ENCODE assay signal across 24 mouse cellular contexts in the genomic region with DNA sequence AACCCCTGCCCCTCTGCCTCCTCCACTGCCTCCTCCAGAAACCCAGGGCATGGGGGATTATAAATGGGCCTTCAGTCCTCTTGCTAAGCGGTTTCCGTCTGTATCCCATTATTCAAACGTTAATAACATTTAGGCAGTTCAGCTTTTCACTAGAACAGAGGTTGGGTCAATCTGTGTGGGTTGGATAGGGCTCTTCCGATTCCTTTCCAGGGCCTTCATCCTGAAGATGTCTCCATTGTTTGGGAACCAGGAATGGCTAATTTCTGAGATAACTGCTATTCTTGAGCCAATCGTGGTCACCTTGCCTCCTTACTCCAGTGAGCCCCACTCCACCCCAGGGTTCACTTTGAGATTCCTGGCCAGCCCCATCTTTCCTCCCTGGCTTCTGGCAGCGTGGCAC. TPM values are rescaled to one million over a fixed set of nuclear protein-coding genes. Genes with fewer than 3 reads are reported as not detected.
DNase-seq lines count a peak whose midpoint lies in the region; ATAC-seq and TF ChIP-seq lines count a peak whose summit lies in the region.
"Had no signal": no experiment of that assay in that cellular context is flagged by ENCODE, and none has a peak within 500 bp of the region (broad histone marks: within the 10 kb centered on the region; RNA-seq: fewer than 3 reads in every experiment).

No protein-coding gene starts in this region.

- intact Hi-C loops in heart, adult 2 months (cut with DNase I): no loop called here

- TF ChIP-seq CTCF in kidney, postnatal 0 days (IDR thresholded peaks at IDR 0.05; ENCODE audit: low read depth): no peak
- no peak for TF ChIP-seq CTCF in heart, adult 2 months (IDR thresholded peaks at IDR 0.05)

- no peak for TF ChIP-seq POLR2A in heart, adult 2 months (IDR thresholded peaks at IDR 0.05; ENCODE audit: insufficient read depth, low read depth, low read length)

- TF ChIP-seq EP300 in heart, adult 2 months (IDR thresholded peaks at IDR 0.05; ENCODE audit: insufficient read depth, low read depth, low read length): no peak

- H3K36me3 ChIP-seq in kidney, postnatal 0 days (ENCODE audit: insufficient read depth, low read length): no peaks in the 10 kb centered on the region
- no peaks in the 10 kb centered on the region for H3K36me3 ChIP-seq in neural tube, embryonic 15.5 days
- no peaks in the 10 kb centered on the region for H3K36me3 ChIP-seq in embryonic facial prominence, embryonic 13.5 days
- H3K36me3 ChIP-seq in limb, embryonic 15.5 days: no peaks in the 10 kb centered on the region
- no peaks in the 10 kb centered on the region for H3K36me3 ChIP-seq in heart, adult 2 months (ENCODE audit: control insufficient read depth, insufficient read depth, low read length)
- H3K36me3 ChIP-seq in hindbrain, embryonic 10.5 days: no peaks in the 10 kb centered on the region
- H3K36me3 ChIP-seq: hindbrain, embryonic 12.5 days; liver, embryonic 12.5 days had no signal

- H3K4me1 ChIP-seq in kidney, postnatal 0 days (replicated peaks; ENCODE audit: insufficient read depth, low read length): peaks cover 5% of the 10 kb centered on the region; the same call in 1 of the 2 replicates
- peaks cover 23% of the 10 kb centered on the region for H3K4me1 ChIP-seq in neural tube, embryonic 15.5 days
- H3K4me1 ChIP-seq in embryonic facial prominence, embryonic 13.5 days: peaks cover 41% of the 10 kb centered on the region
- peaks cover 34% of the 10 kb centered on the region for H3K4me1 ChIP-seq in limb, embryonic 15.5 days
- H3K4me1 ChIP-seq in heart, adult 2 months (ENCODE audit: control insufficient read depth, insufficient read depth, low read length): no peaks in the 10 kb centered on the region
- peaks cover 37% of the 10 kb centered on the region for H3K4me1 ChIP-seq in hindbrain, embryonic 10.5 days (replicated peaks)
- H3K4me1 ChIP-seq: liver, embryonic 12.5 days had no signal

- WGBS in kidney, postnatal 0 days: 23% methylated on average over 6 of the region's 6 CpGs
- whole genome bisulfite sequencing in neural tube, embryonic 15.5 days: 21% methylated on average over 6 of the region's 6 CpGs
- 16% methylated on average over 6 of the region's 6 CpGs for WGBS in embryonic facial prominence, embryonic 13.5 days
- WGBS in limb, embryonic 15.5 days: 26% methylated on average over 6 of the region's 6 CpGs
- 54% methylated on average over 6 of the region's 6 CpGs for WGBS in heart, adult 2 months
- WGBS in hindbrain, embryonic 10.5 days: 18% methylated on average over 6 of the region's 6 CpGs

- H3K79me2 ChIP-seq in heart, adult 2 months (replicated peaks; ENCODE audit: control insufficient read depth, insufficient read depth, low read length): no peaks in the 10 kb centered on the region

- peak overlapping the region; percentile 76 for H3K27ac ChIP-seq in kidney, postnatal 0 days
- no peak overlapping the region for H3K27ac ChIP-seq in neural tube, embryonic 15.5 days (replicated peaks)
- H3K27ac ChIP-seq in embryonic facial prominence, embryonic 13.5 days: peak overlapping the region; percentile 78
- H3K27ac ChIP-seq in limb, embryonic 15.5 days: peak overlapping the region; percentile 81
- H3K27ac ChIP-seq in heart, adult 2 months: no peak overlapping the region
- H3K27ac ChIP-seq in hindbrain, embryonic 10.5 days: no peak overlapping the region
- H3K27ac ChIP-seq: forebrain, embryonic 13.5 days; left cerebral cortex, adult 2 months; liver, embryonic 12.5 days had no signal

- no peak for DNase-seq in kidney, postnatal 0 days (ENCODE audit: low spot score)
- no peak for DNase-seq in kidney, postnatal 36 days
- peak; percentile 29 for DNase-seq in neural tube, embryonic 10.5 days (ENCODE audit: extremely low spot score, low spot score)
- no peak for DNase-seq in heart, adult 2 months
- DNase-seq in hindbrain, embryonic 10.5 days (ENCODE audit: low spot score): no peak
- DNase-seq: adrenal gland, adult 8-10 months; cerebellum, adult 18-20 months; lung, adult 18-20 months; lung, postnatal 14 days; right cerebral cortex, postnatal 14 days; thymus, postnatal 14 days had no signal

- no peak overlapping the region for H3K4me3 ChIP-seq in kidney, postnatal 0 days (replicated peaks; ENCODE audit: low read depth, low read length)
- no peak overlapping the region for H3K4me3 ChIP-seq in neural tube, embryonic 15.5 days (replicated peaks)
- no peak overlapping the region for H3K4me3 ChIP-seq in embryonic facial prominence, embryonic 13.5 days
- no peak overlapping the region for H3K4me3 ChIP-seq in limb, embryonic 15.5 days
- H3K4me3 ChIP-seq in heart, adult 2 months: no peak overlapping the region
- no peak overlapping the region for H3K4me3 ChIP-seq in hindbrain, embryonic 10.5 days
- H3K4me3 ChIP-seq: erythroblast, embryonic 14.5 days; left cerebral cortex, adult 2 months had no signal

- ATAC-seq in kidney, postnatal 0 days (replicated peaks; ENCODE audit: low FRiP score, low read depth): no peak
- no peak for ATAC-seq in neural tube, embryonic 15.5 days (ENCODE audit: low FRiP score)
- ATAC-seq in embryonic facial prominence, embryonic 13.5 days (ENCODE audit: insufficient number of reproducible peaks, insufficient read depth, low FRiP score, low TSS enrichment, low read depth): no peak
- ATAC-seq in limb, embryonic 15.5 days (ENCODE audit: insufficient number of reproducible peaks, low FRiP score, low TSS enrichment, low read depth): no peak
- ATAC-seq: activated CD4-positive, CD25-positive, alpha-beta regulatory T cell, adult 4 months; forebrain, embryonic 13.5 days; intestine, postnatal 0 days; liver, embryonic 12.5 days had no signal

- H3K9ac ChIP-seq in kidney, postnatal 0 days (ENCODE audit: low read depth, low read length): no peak overlapping the region
- no peak overlapping the region for H3K9ac ChIP-seq in neural tube, embryonic 15.5 days (replicated peaks)
- no peak overlapping the region for H3K9ac ChIP-seq in embryonic facial prominence, embryonic 13.5 days
- H3K9ac ChIP-seq in limb, embryonic 15.5 days: no peak overlapping the region
- no peak overlapping the region for H3K9ac ChIP-seq in heart, adult 2 months (ENCODE audit: low read depth, low read length)
- H3K9ac ChIP-seq: forebrain, embryonic 13.5 days; liver, embryonic 12.5 days had no signal

- H3K27me3 ChIP-seq in kidney, postnatal 0 days (ENCODE audit: insufficient read depth, low read length): peaks cover 10% of the 10 kb centered on the region
- peaks cover 65% of the 10 kb centered on the region for H3K27me3 ChIP-seq in neural tube, embryonic 15.5 days (replicated peaks)
- peaks cover 72% of the 10 kb centered on the region for H3K27me3 ChIP-seq in embryonic facial prominence, embryonic 13.5 days
- peaks cover 67% of the 10 kb centered on the region for H3K27me3 ChIP-seq in limb, embryonic 15.5 days
- peaks cover 19% of the 10 kb centered on the region for H3K27me3 ChIP-seq in heart, adult 2 months (ENCODE audit: control insufficient read depth, insufficient read depth, low read length)
- peaks cover 88% of the 10 kb centered on the region for H3K27me3 ChIP-seq in hindbrain, embryonic 10.5 days (ENCODE audit: insufficient read depth, poor library complexity, severe bottlenecking)

- H3K9me3 ChIP-seq in kidney, postnatal 0 days (replicated peaks; ENCODE audit: low read length): no peaks in the 10 kb centered on the region
- no peaks in the 10 kb centered on the region for H3K9me3 ChIP-seq in neural tube, embryonic 15.5 days (replicated peaks)
- no peaks in the 10 kb centered on the region for H3K9me3 ChIP-seq in embryonic facial prominence, embryonic 13.5 days
- H3K9me3 ChIP-seq in limb, embryonic 15.5 days: no peaks in the 10 kb centered on the region
- no peaks in the 10 kb centered on the region for H3K9me3 ChIP-seq in hindbrain, embryonic 10.5 days
- H3K9me3 ChIP-seq: forebrain, embryonic 13.5 days; hindbrain, embryonic 12.5 days; liver, embryonic 12.5 days had no signal

- H3K4me2 ChIP-seq in kidney, postnatal 0 days (ENCODE audit: low read length): peak overlapping the region; percentile 86
- no peak overlapping the region for H3K4me2 ChIP-seq in neural tube, embryonic 15.5 days
- peak overlapping the region; percentile 88 for H3K4me2 ChIP-seq in embryonic facial prominence, embryonic 13.5 days
- peak overlapping the region; percentile 88 for H3K4me2 ChIP-seq in limb, embryonic 15.5 days

RNA-seq across cellular contexts. Expression of a gene that starts 38.0 kb away (rescaled TPM):
- 2.4 and 3.4 TPM in 2 replicates for polyA plus RNA-seq in kidney, postnatal 0 days (2015; fragmentation: Nextera tagmentation; extraction: Ambion mirVana)
- 0.33 and 0.65 TPM in 2 replicates for polyA plus RNA-seq in neural tube, embryonic 15.5 days (2015; fragmentation: Nextera tagmentation; extraction: Ambion mirVana)
- 3.5 and 3.9 TPM in 2 replicates for polyA plus RNA-seq in embryonic facial prominence, embryonic 13.5 days (2015; fragmentation: Nextera tagmentation; extraction: Ambion mirVana)
- 0.29 TPM in 2 replicates for polyA plus RNA-seq in limb, embryonic 15.5 days (2015; fragmentation: Nextera tagmentation; extraction: Ambion mirVana)
- under 1 TPM in 1 of 2 experiments, not detected in 1; 0.05 TPM for total RNA-seq in heart, adult 2 months (2021)
- 0.03 and 0.06 TPM in 2 replicates for polyA plus RNA-seq in heart, adult 2 months (2012; rRNA removed)
- polyA plus RNA-seq in hindbrain, embryonic 10.5 days (2016; fragmentation: Nextera tagmentation; extraction: Ambion mirVana): 3.9 TPM in 2 replicates
- total RNA-seq: megakaryocyte progenitor cell, adult 5-6 weeks; MEL; monocyte, adult 5-6 weeks had no signal
- polyA plus RNA-seq: activated CD4-positive, CD25-positive, alpha-beta regulatory T cell, adult 4 months; erythroblast, embryonic 14.5 days; intestine, postnatal 0 days; liver, embryonic 12.5 days had no signal

Comparison
In these comparisons a context has a peak if more than half of its experiments do, and no peak if none do; other contexts are left out.
1. H3K27ac ChIP-seq: peak in kidney, postnatal 0 days (single experiment), embryonic facial prominence, embryonic 13.5 days (single experiment) and limb, embryonic 15.5 days (single experiment); none in neural tube, embryonic 15.5 days (single experiment), heart, adult 2 months (single experiment) and hindbrain, embryonic 10.5 days (single experiment).